Mouse (Mus musculus) subcutaneous adipose tissue, adult 2 months (tissue): ENCODE measurements around the gene Grin2a. TPM values are rescaled to one million over a fixed set of nuclear protein-coding genes. Genes with fewer than 3 reads are reported as not detected.

Experiments
- polyA plus RNA-seq: library from polyadenylated mRNA; depleted of rRNA; stranded (reverse); fragments of >200 nt; gene quantifications from 2 replicates; pipeline ENCODE4 v1.2.3, GENCODE M21; 2012; ENCODE audit warnings: low replicate concordance; rRNA removed

The Grin2a gene
- 0.01 TPM in 1 of 2 replicates, not detected in the other for polyA plus RNA-seq

DNA sequence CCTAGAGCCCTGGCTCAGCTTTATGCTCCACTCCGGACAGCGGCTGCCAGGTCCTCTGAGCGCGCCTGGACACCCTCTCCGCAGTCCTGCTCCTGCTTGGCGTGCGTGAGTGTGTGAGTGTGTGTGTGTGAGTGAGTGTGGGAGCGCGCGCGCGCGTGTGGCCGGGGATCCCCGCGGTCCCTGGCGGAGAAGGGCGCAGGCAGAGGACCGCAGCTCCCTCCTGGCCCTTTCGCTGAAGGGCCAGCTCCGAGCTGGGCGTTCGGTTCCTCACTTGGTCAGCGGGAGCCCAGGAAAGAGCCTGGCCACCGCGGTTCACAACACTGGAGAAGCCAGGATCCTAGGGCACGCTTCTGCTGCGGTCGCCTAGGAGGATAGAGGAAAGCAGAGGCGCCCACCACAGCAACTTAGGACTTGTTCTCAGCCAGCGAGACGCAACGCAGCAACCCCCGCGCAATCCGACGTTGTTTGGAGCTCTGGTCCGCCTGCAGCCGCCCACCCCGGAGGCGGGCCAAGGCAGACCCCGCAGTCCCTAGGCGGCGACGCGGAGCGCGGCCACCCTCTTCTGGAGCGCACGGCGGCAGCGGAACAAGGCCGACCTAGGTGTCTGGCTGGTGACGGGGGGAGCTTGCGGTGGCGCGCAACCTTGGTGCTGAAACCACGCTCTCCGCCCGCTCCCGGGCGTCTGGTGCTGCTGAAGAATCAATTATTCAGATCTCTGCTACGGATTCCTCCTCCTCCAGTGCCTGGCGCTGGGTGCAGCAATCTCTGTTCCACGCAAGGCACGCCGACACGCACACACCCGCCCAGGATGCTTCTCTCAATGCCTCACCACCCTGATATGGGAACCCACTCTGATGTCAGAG is at the start of gene Grin2a:
Grin2a (minus strand) TSS at position 610 of the 863 bp plus-strand sequence.

Other genes with a start within 250 kb of the Grin2a start
- 0.17 and 0.59 TPM in 2 replicates for gene Rpl39l, start 174.7 kb upstream of the Grin2a start, polyA plus RNA-seq
- not detected in 2 replicates for gene Atf7ip2, start 197.2 kb upstream of the Grin2a start, polyA plus RNA-seq